Mouse (Mus musculus) CH12.LX (cell line): Measurements from ENCODE around the gene Zfp36. TPM values are rescaled to one million over a fixed set of nuclear protein-coding genes. Genes with fewer than 3 reads are reported as not detected.
A peak's percentile ranks its signal among the peaks of the same experiment; 100 is the strongest.

Experiments
- DNase-seq: peaks from one replicate; pipeline ENCODE4 v3.0.0-alpha.2; 2013; ENCODE audit errors: extremely low read depth
- H3K27ac ChIP-seq: 2 replicates; pipeline ENCODE4 v1.5.1; 2012; ENCODE audit warnings: low read depth, mild to moderate bottlenecking, control low read depth, moderate library complexity; ENCODE audit not compliant: insufficient read depth
- H3K27me3 ChIP-seq: replicated peaks from 2 replicates; pipeline ENCODE3; 2012; ENCODE audit warnings: inconsistent platforms
- H3K36me3 ChIP-seq, 2 experiments: replicated peaks in 1 of 2; 2 replicates each; pipeline versions ENCODE3 to v1.6.1; 2012; ENCODE audit warnings: inconsistent platforms in 1 of 2, low read length in 1 of 2, mild to moderate bottlenecking in 1 of 2, mixed read lengths in 1 of 2, moderate library complexity in 1 of 2; ENCODE audit not compliant: control insufficient read depth in 1 of 2, insufficient read depth in 1 of 2
- H3K4me1 ChIP-seq, 2 experiments: 2 replicates each; pipeline ENCODE4 v1.6.1; 2012; ENCODE audit warnings: inconsistent platforms in 1 of 2, moderate library complexity in 1 of 2; ENCODE audit not compliant: insufficient read depth in 2 of 2, control insufficient read depth in 1 of 2
- H3K4me2 ChIP-seq: 2 replicates; pipeline ENCODE4 v1.6.1; 2012; ENCODE audit warnings: low read depth, mild to moderate bottlenecking, control low read depth; ENCODE audit not compliant: poor library complexity, insufficient read depth, severe bottlenecking
- H3K4me3 ChIP-seq, 3 experiments: fragments of 150-350 bp in 1 of 3; sonication (generic) in 1 of 3; replicated peaks in 1 of 3; 2 replicates each; pipeline versions ENCODE3 to v1.5.1; 2011 to 2012; ENCODE audit warnings: low read depth in 2 of 3, low read length in 2 of 3, mild to moderate bottlenecking in 2 of 3, moderate library complexity in 2 of 3, control low read depth in 1 of 3, improper control_type of control experiment in 1 of 3, inconsistent platforms in 1 of 3, mixed read lengths in 1 of 3; ENCODE audit not compliant: poor library complexity in 1 of 3
- H3K79me2 ChIP-seq: replicated peaks from 2 replicates; pipeline ENCODE4 v1.6.1; 2012; ENCODE audit warnings: mild to moderate bottlenecking, moderate library complexity; ENCODE audit not compliant: control insufficient read depth, poor library complexity, insufficient read depth, severe bottlenecking; ENCODE audit errors: extremely low read depth
- H3K9ac ChIP-seq: 2 replicates; pipeline ENCODE4 v1.6.1; 2012; ENCODE audit warnings: low read depth, mild to moderate bottlenecking, control low read depth, moderate library complexity; ENCODE audit not compliant: insufficient read depth
- H3K9me3 ChIP-seq: replicated peaks from 2 replicates; pipeline ENCODE3; 2012; ENCODE audit warnings: low read length, inconsistent platforms, mixed read lengths
- BHLHE40 ChIP-seq: IDR thresholded peaks from 2 replicates; pipeline ENCODE4 v1.6.1; 2011; ENCODE audit warnings: mild to moderate bottlenecking, low read depth, low read length, improper control_type of control experiment
- CHD1 ChIP-seq: IDR thresholded peaks from 2 replicates; pipeline ENCODE4 v1.6.1; 2012; ENCODE audit warnings: low read depth, low read length, improper control_type of control experiment, inconsistent platforms
- CHD2 ChIP-seq: IDR thresholded peaks from 2 replicates; pipeline ENCODE4 v1.6.1; 2011; ENCODE audit warnings: low read length, improper control_type of control experiment
- CTCF ChIP-seq, 2 experiments: IDR thresholded peaks in 1 of 2; conservative IDR thresholded peaks in 1 of 2; 2 replicates each; pipeline ENCODE4 v1.5.1; 2011 to 2012; ENCODE audit warnings: low read depth in 2 of 2, low read length in 2 of 2, improper control_type of control experiment in 1 of 2, inconsistent platforms in 1 of 2, mild to moderate bottlenecking in 1 of 2, moderate library complexity in 1 of 2
- E2F4 ChIP-seq: IDR thresholded peaks from 2 replicates; pipeline ENCODE4 v1.6.1; 2011; ENCODE audit warnings: low read depth, low read length, improper control_type of control experiment; ENCODE audit not compliant: insufficient replicate concordance
- ELF1 ChIP-seq: IDR thresholded peaks from 2 replicates; pipeline ENCODE4 v1.6.1; 2014; ENCODE audit warnings: low read depth, mild to moderate bottlenecking, inconsistent platforms, low read length, improper control_type of control experiment
- EP300 ChIP-seq: IDR thresholded peaks from 2 replicates; pipeline ENCODE4 v1.6.1; 2011; ENCODE audit warnings: low read length, improper control_type of control experiment
- ETS1 ChIP-seq: conservative IDR thresholded peaks from 2 replicates; pipeline ENCODE4 v1.6.1; 2012; ENCODE audit warnings: low read depth, mild to moderate bottlenecking, inconsistent platforms, low read length, improper control_type of control experiment, moderate library complexity
- GABPA ChIP-seq: IDR thresholded peaks from 2 replicates; pipeline ENCODE4 v1.6.1; 2012; ENCODE audit warnings: low read depth, low read length, improper control_type of control experiment, inconsistent platforms; ENCODE audit not compliant: insufficient replicate concordance
- HCFC1 ChIP-seq: IDR thresholded peaks from 2 replicates; pipeline ENCODE4 v1.6.1; 2012; ENCODE audit warnings: low read depth, mild to moderate bottlenecking, inconsistent platforms, low read length, improper control_type of control experiment
- IRF4 ChIP-seq: IDR thresholded peaks from 2 replicates; pipeline ENCODE4 v1.6.1; 2014; ENCODE audit warnings: low read depth, mild to moderate bottlenecking, inconsistent platforms, low read length, improper control_type of control experiment
- JUN ChIP-seq: IDR thresholded peaks from 2 replicates; pipeline ENCODE4 v1.6.1; 2011; ENCODE audit warnings: low read depth, mild to moderate bottlenecking, low read length, improper control_type of control experiment, moderate library complexity; ENCODE audit not compliant: insufficient read depth
- JUND ChIP-seq: conservative IDR thresholded peaks from 2 replicates; pipeline ENCODE4 v1.6.1; 2011; ENCODE audit warnings: low read depth, low read length, improper control_type of control experiment
- KAT2A ChIP-seq: IDR thresholded peaks from 2 replicates; pipeline ENCODE4 v1.6.1; 2012; ENCODE audit warnings: low read length, improper control_type of control experiment, inconsistent platforms; ENCODE audit not compliant: insufficient replicate concordance
- MAFK ChIP-seq: IDR thresholded peaks from 2 replicates; pipeline ENCODE4 v1.6.1; 2011; ENCODE audit warnings: low read length, improper control_type of control experiment; ENCODE audit not compliant: insufficient replicate concordance
- MAX ChIP-seq: IDR thresholded peaks from 2 replicates; pipeline ENCODE4 v1.6.1; 2011; ENCODE audit warnings: low read length, improper control_type of control experiment
- MAZ ChIP-seq: IDR thresholded peaks from 2 replicates; pipeline ENCODE4 v1.6.1; 2012; ENCODE audit warnings: low read depth, mild to moderate bottlenecking, inconsistent platforms, low read length, improper control_type of control experiment, moderate library complexity
- MEF2A ChIP-seq: IDR thresholded peaks from 2 replicates; pipeline ENCODE4 v1.6.1; 2014; ENCODE audit warnings: low read depth, mild to moderate bottlenecking, inconsistent platforms, low read length, improper control_type of control experiment, borderline replicate concordance
- MXI1 ChIP-seq: IDR thresholded peaks from 2 replicates; pipeline ENCODE4 v1.6.1; 2011; ENCODE audit warnings: mild to moderate bottlenecking, low read depth, low read length, improper control_type of control experiment
- MYC ChIP-seq: IDR thresholded peaks from 2 replicates; pipeline ENCODE4 v1.6.1; 2011; ENCODE audit warnings: low read depth, mild to moderate bottlenecking, improper control_type of control experiment, low read length
- NELFE ChIP-seq: IDR thresholded peaks from 2 replicates; pipeline ENCODE4 v1.6.1; 2011; ENCODE audit warnings: low read depth, low read length, improper control_type of control experiment
- NRF1 ChIP-seq: IDR thresholded peaks from 2 replicates; pipeline ENCODE4 v1.6.1; 2014; ENCODE audit warnings: low read depth, mild to moderate bottlenecking, inconsistent platforms, low read length, improper control_type of control experiment, moderate library complexity
- PAX5 ChIP-seq: IDR thresholded peaks from 2 replicates; pipeline ENCODE4 v1.6.1; 2012; ENCODE audit warnings: low read length, inconsistent platforms, mixed read lengths
- POLR2A ChIP-seq: IDR thresholded peaks from 2 replicates; pipeline ENCODE4 v1.6.1; 2011; ENCODE audit warnings: low read depth, mild to moderate bottlenecking, improper control_type of control experiment, low read length
- POLR2AphosphoS2 ChIP-seq: IDR thresholded peaks from 2 replicates; pipeline ENCODE4 v1.6.1; 2011; ENCODE audit warnings: low read depth, low read length, improper control_type of control experiment
- RAD21 ChIP-seq: IDR thresholded peaks from 2 replicates; pipeline ENCODE4 v1.6.1; 2011; ENCODE audit warnings: low read depth, mild to moderate bottlenecking, low read length, improper control_type of control experiment, moderate library complexity
- RCOR1 ChIP-seq: conservative IDR thresholded peaks from 2 replicates; pipeline ENCODE4 v1.6.1; 2012; ENCODE audit warnings: low read depth, mild to moderate bottlenecking, inconsistent platforms, low read length, improper control_type of control experiment
- SIN3A ChIP-seq: IDR thresholded peaks from 2 replicates; pipeline ENCODE4 v1.6.1; 2012; ENCODE audit warnings: low read length, improper control_type of control experiment, inconsistent platforms
- SMC3 ChIP-seq: IDR thresholded peaks from 2 replicates; pipeline ENCODE4 v1.6.1; 2011; ENCODE audit warnings: low read depth, low read length, improper control_type of control experiment
- TBP ChIP-seq: conservative IDR thresholded peaks from 2 replicates; pipeline ENCODE4 v1.6.1; 2011; ENCODE audit warnings: low read depth, low read length, improper control_type of control experiment
- TCF12 ChIP-seq: IDR thresholded peaks from 2 replicates; pipeline ENCODE4 v1.6.1; 2014; ENCODE audit warnings: low read depth, mild to moderate bottlenecking, inconsistent platforms, low read length, improper control_type of control experiment
- UBTF ChIP-seq: IDR thresholded peaks from 2 replicates; pipeline ENCODE4 v1.6.1; 2012; ENCODE audit warnings: low read depth, mild to moderate bottlenecking, inconsistent platforms, low read length, improper control_type of control experiment, moderate library complexity
- USF1 ChIP-seq: IDR thresholded peaks from 2 replicates; pipeline ENCODE4 v1.6.1; 2014; ENCODE audit warnings: low read depth, mild to moderate bottlenecking, inconsistent platforms, low read length, improper control_type of control experiment
- USF2 ChIP-seq: conservative IDR thresholded peaks from 2 replicates; pipeline ENCODE4 v1.6.1; 2011; ENCODE audit warnings: low read depth, low read length, improper control_type of control experiment
- ZC3H11A ChIP-seq: IDR thresholded peaks from 2 replicates; pipeline ENCODE4 v1.6.1; 2012; ENCODE audit warnings: low read depth, mild to moderate bottlenecking, inconsistent platforms, low read length, improper control_type of control experiment
- ZKSCAN1 ChIP-seq: IDR thresholded peaks from 2 replicates; pipeline ENCODE4 v1.6.1; 2012; ENCODE audit warnings: low read depth, inconsistent platforms, low read length, improper control_type of control experiment, borderline replicate concordance
- ZMIZ1 ChIP-seq: IDR thresholded peaks from 2 replicates; pipeline ENCODE4 v1.6.1; 2012; ENCODE audit warnings: low read depth, mild to moderate bottlenecking, inconsistent platforms, low read length, improper control_type of control experiment
- ZNF384 ChIP-seq: IDR thresholded peaks from 2 replicates; pipeline ENCODE4 v1.6.1; 2012; ENCODE audit warnings: low read depth, low read length, improper control_type of control experiment, inconsistent platforms
- dilution Hi-C: fragments of 300-500 bp; cut with MboI; formaldehyde crosslinking; loops from 2 replicates; pipeline ENCODE4 v1.14.3; 2020; ENCODE audit warnings: low sequenced_read_pairs; ENCODE audit not compliant: extremely low pct_unique_long_range_greater_than_20kb, extremely low pct_ligation_motif_present
- in situ Hi-C: fragments of 300-500 bp; cut with MboI; formaldehyde crosslinking; loops from 3 replicates; pipeline ENCODE4 v1.14.3; 2019; ENCODE audit warnings: low sequenced_read_pairs, low pct_ligation_motif_present, low pct_unique_long_range_greater_than_20kb, mixed read lengths
- polyA plus RNA-seq: library from polyadenylated mRNA; unstranded; fragments of >175 nt; gene quantifications from 2 replicates; pipeline ENCODE4 v1.2.1, GENCODE M21; 2012; ENCODE audit warnings: low read depth; ENCODE audit not compliant: insufficient read length
- total RNA-seq, 2 experiments: library from RNA; depleted of rRNA; stranded (reverse); fragments of 300-350 nt in 1 of 2; fragments of >200 nt in 1 of 2; gene quantifications; 2 replicates each; pipeline ENCODE4 v1.2.3; 2012 to 2014

Gene Zfp36
- total and polyA plus RNA-seq, 3 experiments, result 1.9 to 9.9 (median 2.8) TPM

- H3K27me3 ChIP-seq, result no peaks in the 10 kb centered on the region
- in situ Hi-C loops (no loop called here), dilution Hi-C loops (no loop called here)
- H3K9ac ChIP-seq, result peak within 1 kb of the TSS; percentile 98
- peak within 1 kb of the TSS; percentile 95 for H3K4me2 ChIP-seq
- peaks cover 17 to 29% of the 10 kb centered on the region in 2 experiments for H3K36me3 ChIP-seq
- peaks cover 9 to 23% of the 10 kb centered on the region in 2 experiments for H3K4me1 ChIP-seq
- H3K27ac ChIP-seq, result peak within 1 kb of the TSS; percentile 87
- H3K4me3 ChIP-seq, result peak within 1 kb of the TSS; percentile 81 to 99 (median 93)
- peak; percentile 56; the same call in 1 of the 2 replicates for TF ChIP-seq IRF4
- TF ChIP-seq TCF12, result peak; percentile 78
- TF ChIP-seq MAZ, result no peak
- TF ChIP-seq ETS1, result no peak; the same call in 1 of the 2 replicates
- TF ChIP-seq EP300, result no peak
- TF ChIP-seq NELFE, result peak; percentile 98
- no peak for TF ChIP-seq MAFK
- TF ChIP-seq POLR2A, result peak; percentile 97
- TF ChIP-seq MEF2A, result peak; percentile 40; the same call in 1 of the 2 replicates
- no peak; the same call in 1 of the 2 replicates for TF ChIP-seq GABPA
- TF ChIP-seq MXI1, result peak; percentile 70
- 0 out of 2 replicates have a peak, but pooled peaks have one; percentile 36 for TF ChIP-seq MAX
- TF ChIP-seq USF2, result no peak
- TF ChIP-seq PAX5, result no peak
- TF ChIP-seq RCOR1, result no peak
- TF ChIP-seq E2F4, result no peak
- TF ChIP-seq MYC, result peak; percentile 34; the same call in 1 of the 2 replicates
- no peak for TF ChIP-seq JUND
- peak; percentile 92; the same call in 1 of the 2 replicates for TF ChIP-seq POLR2AphosphoS2
- TF ChIP-seq JUN, result no peak
- no peak for TF ChIP-seq CHD1
- peak; percentile 72; the same call in 1 of the 2 replicates for TF ChIP-seq TBP
- no peak; the same call in 1 of the 2 replicates for TF ChIP-seq SIN3A
- TF ChIP-seq CTCF (conservative IDR thresholded peaks at IDR 0.05 in 1 of 2, IDR thresholded peaks at IDR 0.05 in 1 of 2; ENCODE audit: low read depth in 2 of 2, low read length in 2 of 2), result no peak
- TF ChIP-seq NRF1, result peak; percentile 86
- no peak for TF ChIP-seq ZKSCAN1
- TF ChIP-seq HCFC1, result peak; percentile 91
- no peak for TF ChIP-seq RAD21
- TF ChIP-seq UBTF, result peak; percentile 47; the same call in 1 of the 2 replicates
- peak; percentile 78; the same call in 1 of the 2 replicates for TF ChIP-seq KAT2A
- no peak for TF ChIP-seq SMC3
- TF ChIP-seq ZMIZ1, result peak; percentile 93
- TF ChIP-seq BHLHE40, result no peak
- TF ChIP-seq ZNF384, result no peak
- TF ChIP-seq USF1, result no peak
- TF ChIP-seq CHD2, result peak; percentile 100
- TF ChIP-seq ZC3H11A, result no peak
- peak; percentile 67 for TF ChIP-seq ELF1
- no peaks in the 10 kb centered on the region for H3K9me3 ChIP-seq
- peak; percentile 99 for DNase-seq
- peaks cover 48% of the 10 kb centered on the region for H3K79me2 ChIP-seq
Measured at GRCm38 (mm10) chr7:28338108-28338998, 41.7 kb downstream of the Zfp36 start, which contains the start of gene Supt5. Supt5 (minus strand) TSS chr7:28338746.
